Comparison of ENCODE assay signal across 8 mouse cellular contexts in genomic region chr1:74238136-74238535, GRCm38 (mm10). TPM values are rescaled to one million over a fixed set of nuclear protein-coding genes. Genes with fewer than 3 reads are reported as not detected.
DNase-seq lines count a peak whose midpoint lies in the region; ATAC-seq lines count a peak whose summit lies in the region.

No protein-coding gene starts in this region.

- 63% methylated on average over 1 of the region's 1 CpGs for WGBS in lung, embryonic 16.5 days
- WGBS in embryonic facial prominence, embryonic 15.5 days = 37% methylated on average over 1 of the region's 1 CpGs
- WGBS in limb, embryonic 13.5 days = 62% methylated on average over 1 of the region's 1 CpGs

- H3K27ac ChIP-seq in lung, embryonic 16.5 days (ENCODE audit: low read length) = no peak overlapping the region
- peak overlapping the region; percentile 66; the same call in 1 of the 2 replicates for H3K27ac ChIP-seq in embryonic facial prominence, embryonic 15.5 days (replicated peaks)
- H3K27ac ChIP-seq in limb, embryonic 13.5 days = no peak overlapping the region

- DNase-seq in lung, postnatal 25 days (ENCODE audit: low spot score) = no peak
- DNase-seq in splenic B cell, adult 2 months (ENCODE audit: low read depth, low spot score) = peak; percentile 79
- no peak for DNase-seq in left cerebral cortex, adult 18-20 months (ENCODE audit: low spot score in 2 of 2)
- DNase-seq in right cerebral cortex, postnatal 10 days (ENCODE audit: low spot score in 2 of 2) = no peak
- no peak for DNase-seq in thymus, postnatal 4 days

- H3K27me3 ChIP-seq in lung, embryonic 16.5 days (ENCODE audit: control insufficient read depth, insufficient read depth, low read depth, low read length) = no peaks in the 10 kb centered on the region
- H3K27me3 ChIP-seq in embryonic facial prominence, embryonic 15.5 days = no peaks in the 10 kb centered on the region
- no peaks in the 10 kb centered on the region for H3K27me3 ChIP-seq in limb, embryonic 13.5 days
- H3K27me3 ChIP-seq in splenic B cell, adult 2 months (ENCODE audit: control insufficient read depth, insufficient read depth, low read length, poor library complexity, severe bottlenecking) = no peaks in the 10 kb centered on the region

- H3K36me3 ChIP-seq in lung, embryonic 16.5 days (ENCODE audit: control insufficient read depth, insufficient read depth, low read length) = no peaks in the 10 kb centered on the region
- no peaks in the 10 kb centered on the region for H3K36me3 ChIP-seq in embryonic facial prominence, embryonic 15.5 days
- H3K36me3 ChIP-seq in limb, embryonic 13.5 days = 0 out of 2 replicates have a peak, but pooled peaks cover 2% of the 10 kb centered on the region
- H3K36me3 ChIP-seq in splenic B cell, adult 2 months (ENCODE audit: control insufficient read depth, insufficient read depth, low read length, poor library complexity, severe bottlenecking) = peaks cover 2% of the 10 kb centered on the region; the same call in 1 of the 2 replicates

- peak overlapping the region; percentile 83 for H3K4me3 ChIP-seq in lung, embryonic 16.5 days (ENCODE audit: low read length)
- peak overlapping the region; percentile 97 for H3K4me3 ChIP-seq in embryonic facial prominence, embryonic 15.5 days (replicated peaks)
- H3K4me3 ChIP-seq in limb, embryonic 13.5 days = peak overlapping the region; percentile 99

- no peaks in the 10 kb centered on the region for H3K9me3 ChIP-seq in lung, embryonic 16.5 days (ENCODE audit: control insufficient read depth, low read length)
- H3K9me3 ChIP-seq in embryonic facial prominence, embryonic 15.5 days (replicated peaks) = no peaks in the 10 kb centered on the region
- H3K9me3 ChIP-seq in limb, embryonic 13.5 days = no peaks in the 10 kb centered on the region

- ATAC-seq in lung, embryonic 16.5 days (ENCODE audit: low read depth) = no peak
- no peak for ATAC-seq in embryonic facial prominence, embryonic 15.5 days (ENCODE audit: insufficient number of reproducible peaks, low FRiP score, low TSS enrichment, low read depth)
- no peak for ATAC-seq in limb, embryonic 13.5 days (ENCODE audit: low FRiP score, low read depth)

- H3K4me2 ChIP-seq in lung, embryonic 16.5 days (ENCODE audit: low read depth, low read length) = peak overlapping the region; percentile 75
- H3K4me2 ChIP-seq in embryonic facial prominence, embryonic 15.5 days (replicated peaks) = peak overlapping the region; percentile 66
- peak overlapping the region; percentile 89 for H3K4me2 ChIP-seq in limb, embryonic 13.5 days (replicated peaks)

- H3K4me1 ChIP-seq in lung, embryonic 16.5 days (replicated peaks; ENCODE audit: control insufficient read depth, insufficient read depth, low read length) = peaks cover 30% of the 10 kb centered on the region
- peaks cover 40% of the 10 kb centered on the region for H3K4me1 ChIP-seq in embryonic facial prominence, embryonic 15.5 days
- H3K4me1 ChIP-seq in limb, embryonic 13.5 days = peaks cover 35% of the 10 kb centered on the region

- peak overlapping the region; percentile 93 for H3K9ac ChIP-seq in lung, embryonic 16.5 days (ENCODE audit: low read length)
- no peak overlapping the region for H3K9ac ChIP-seq in embryonic facial prominence, embryonic 15.5 days
- peak overlapping the region; percentile 96 for H3K9ac ChIP-seq in limb, embryonic 13.5 days

RNA-seq across cellular contexts. Expression of gene Arpc2, which starts 2.3 kb away (rescaled TPM):
- polyA plus RNA-seq in lung, embryonic 16.5 days (2015; fragmentation: Nextera tagmentation; extraction: Ambion mirVana) = 418 and 448 TPM in 2 replicates
- 401 and 415 TPM in 2 replicates for polyA plus RNA-seq in embryonic facial prominence, embryonic 15.5 days (2015; fragmentation: Nextera tagmentation; extraction: Ambion mirVana)
- 384 and 389 TPM in 2 replicates for polyA plus RNA-seq in limb, embryonic 13.5 days (2015; fragmentation: Nextera tagmentation; extraction: Ambion mirVana)
- 100 to 1,000 TPM; 244 to 263 TPM for total RNA-seq in left cerebral cortex, adult 18-20 months (2021)

RNA-seq across cellular contexts. Expression of gene Gpbar1, which starts 40.2 kb away (rescaled TPM):
- polyA plus RNA-seq in lung, embryonic 16.5 days (2015; fragmentation: Nextera tagmentation; extraction: Ambion mirVana) = 0.19 and 0.40 TPM in 2 replicates
- not detected in 2 replicates for polyA plus RNA-seq in embryonic facial prominence, embryonic 15.5 days (2015; fragmentation: Nextera tagmentation; extraction: Ambion mirVana)
- polyA plus RNA-seq in limb, embryonic 13.5 days (2015; fragmentation: Nextera tagmentation; extraction: Ambion mirVana) = 0.18 and 0.31 TPM in 2 replicates
- total RNA-seq in left cerebral cortex, adult 18-20 months (2021) = not detected

RNA-seq across cellular contexts. Expression of gene Cxcr1, which starts 43.7 kb away (rescaled TPM):
- polyA plus RNA-seq in lung, embryonic 16.5 days (2015; fragmentation: Nextera tagmentation; extraction: Ambion mirVana) = not detected in 2 replicates
- not detected in 2 replicates for polyA plus RNA-seq in embryonic facial prominence, embryonic 15.5 days (2015; fragmentation: Nextera tagmentation; extraction: Ambion mirVana)
- not detected in 2 replicates for polyA plus RNA-seq in limb, embryonic 13.5 days (2015; fragmentation: Nextera tagmentation; extraction: Ambion mirVana)
- not detected for total RNA-seq in left cerebral cortex, adult 18-20 months (2021)

RNA-seq across cellular contexts. Expression of gene Aamp, which starts 46.4 kb away (rescaled TPM):
- 252 and 267 TPM in 2 replicates for polyA plus RNA-seq in lung, embryonic 16.5 days (2015; fragmentation: Nextera tagmentation; extraction: Ambion mirVana)
- polyA plus RNA-seq in embryonic facial prominence, embryonic 15.5 days (2015; fragmentation: Nextera tagmentation; extraction: Ambion mirVana) = 247 and 256 TPM in 2 replicates
- polyA plus RNA-seq in limb, embryonic 13.5 days (2015; fragmentation: Nextera tagmentation; extraction: Ambion mirVana) = 220 and 232 TPM in 2 replicates
- 100 to 1,000 TPM; 141 to 150 TPM for total RNA-seq in left cerebral cortex, adult 18-20 months (2021)

RNA-seq across cellular contexts. Expression of gene Pnkd, which starts 46.6 kb away (rescaled TPM):
- 123 and 126 TPM in 2 replicates for polyA plus RNA-seq in lung, embryonic 16.5 days (2015; fragmentation: Nextera tagmentation; extraction: Ambion mirVana)
- polyA plus RNA-seq in embryonic facial prominence, embryonic 15.5 days (2015; fragmentation: Nextera tagmentation; extraction: Ambion mirVana) = 120 and 130 TPM in 2 replicates
- polyA plus RNA-seq in limb, embryonic 13.5 days (2015; fragmentation: Nextera tagmentation; extraction: Ambion mirVana) = 108 and 112 TPM in 2 replicates
- 100 to 1,000 TPM; 179 TPM for total RNA-seq in left cerebral cortex, adult 18-20 months (2021)
